21 mouse cellular contexts compared by ENCODE assay signal in genomic region chr3:137561986-137562385, GRCm38 (mm10). TPM values are rescaled to one million over a fixed set of nuclear protein-coding genes. Genes with fewer than 3 reads are reported as not detected.
DNase-seq lines count a peak whose midpoint lies in the region; TF ChIP-seq lines count a peak whose summit lies in the region.
"Had no signal": no experiment of that assay in that cellular context is flagged by ENCODE, and none has a peak within 500 bp of the region (broad histone marks: within the 10 kb centered on the region; RNA-seq: fewer than 3 reads in every experiment).

No protein-coding gene starts in this region.

- no peak for TF ChIP-seq CTCF in layer of hippocampus, adult 2 months (conservative IDR thresholded peaks at IDR 0.05)

- DNase-seq in cerebellum, postnatal 25 days: peak; percentile 25 to 35
- DNase-seq in cerebellum, adult 9-10 months: no peak
- no peak for DNase-seq in layer of hippocampus, adult 2 months (ENCODE audit: low spot score in 2 of 2)
- no peak for DNase-seq in layer of hippocampus, adult 8-10 months (ENCODE audit: low spot score in 2 of 2)
- DNase-seq in gastrocnemius, adult 8-10 months (ENCODE audit: low spot score in 2 of 2): peak; percentile 14 to 32
- DNase-seq in mesoderm, embryonic 11.5 days (ENCODE audit: low read depth, low spot score): peak; percentile 12
- DNase-seq in kidney, adult 8-10 months: no peak
- no peak for DNase-seq in hindbrain, embryonic 10.5 days (ENCODE audit: low spot score)
- DNase-seq: adrenal gland, postnatal 25 days; cerebellum, adult 18-20 months; kidney, adult 11 months; kidney, postnatal 25 days; layer of hippocampus, adult 9-11 months; liver, postnatal 0 days; lung, postnatal 10 days; thymus, postnatal 4 days had no signal

- 81% methylated on average over 2 of the region's 2 CpGs for WGBS in hindbrain, embryonic 10.5 days

- peak overlapping the region; percentile 91 for H3K27ac ChIP-seq in layer of hippocampus, adult 2 months
- H3K27ac ChIP-seq in hindbrain, embryonic 10.5 days: no peak overlapping the region
- H3K27ac ChIP-seq: forebrain, embryonic 10.5 days; heart, embryonic 15.5 days; neural tube, embryonic 15.5 days had no signal

- H3K4me3 ChIP-seq in layer of hippocampus, adult 2 months: no peak overlapping the region
- no peak overlapping the region for H3K4me3 ChIP-seq in hindbrain, embryonic 10.5 days
- H3K4me3 ChIP-seq: forebrain, embryonic 10.5 days; heart, embryonic 15.5 days; neural tube, embryonic 15.5 days had no signal

- H3K27me3 ChIP-seq in hindbrain, embryonic 10.5 days (ENCODE audit: insufficient read depth, poor library complexity, severe bottlenecking): no peaks in the 10 kb centered on the region
- H3K27me3 ChIP-seq: heart, embryonic 15.5 days; neural tube, embryonic 15.5 days had no signal

- no peaks in the 10 kb centered on the region for H3K9me3 ChIP-seq in hindbrain, embryonic 10.5 days
- H3K9me3 ChIP-seq: forebrain, embryonic 10.5 days; G1E; heart, embryonic 15.5 days; neural tube, embryonic 15.5 days had no signal

- no peaks in the 10 kb centered on the region for H3K36me3 ChIP-seq in hindbrain, embryonic 10.5 days
- H3K36me3 ChIP-seq: forebrain, embryonic 10.5 days; G1E; heart, embryonic 15.5 days; neural tube, embryonic 15.5 days had no signal

- peaks cover 6% of the 10 kb centered on the region; the same call in 1 of the 2 replicates for H3K4me1 ChIP-seq in hindbrain, embryonic 10.5 days (replicated peaks)
- H3K4me1 ChIP-seq: heart, embryonic 15.5 days had no signal

RNA-seq across cellular contexts. Expression of gene Ddit4l, which starts 59.4 kb away (rescaled TPM):
- total RNA-seq in layer of hippocampus, adult 2 months (2021): 1 to 10 TPM; 8.7 to 8.9 TPM
- total RNA-seq in layer of hippocampus, adult 8-10 months (2022): 10 to 100 TPM; 11.2 to 14.3 (median 11.6) TPM
- total RNA-seq in gastrocnemius, adult 8-10 months (2022): 100 to 1,000 TPM; 186 to 452 (median 250) TPM
- polyA plus RNA-seq in hindbrain, embryonic 10.5 days (2016; fragmentation: Nextera tagmentation; extraction: Ambion mirVana): 5.9 and 8.7 TPM in 2 replicates
- total RNA-seq: megakaryocyte, adult 5-6 weeks had no signal
- polyA plus RNA-seq: G1E had no signal

Comparison
In these comparisons a context has a peak if more than half of its experiments do, and no peak if none do; other contexts are left out.
1. DNase-seq: peak in cerebellum, postnatal 25 days (2 of 2), gastrocnemius, adult 8-10 months (2 of 2) and mesoderm, embryonic 11.5 days (single experiment); none in cerebellum, adult 9-10 months (single experiment), layer of hippocampus, adult 2 months (0 of 2), layer of hippocampus, adult 8-10 months (0 of 2), kidney, adult 8-10 months (0 of 2) and hindbrain, embryonic 10.5 days (single experiment).
2. RNA of gene Ddit4l, which starts 59.4 kb away (total RNA-seq): 186 to 452 TPM in gastrocnemius, adult 8-10 months; 11.2 to 14.3 TPM in layer of hippocampus, adult 8-10 months and 8.7 to 8.9 TPM in layer of hippocampus, adult 2 months; every median in the first group is over 10 times any median in the second.